Mouse (Mus musculus) T-helper 17 cell (primary cell): Measurements from ENCODE around the gene Srpx2.

Experiments
- in situ Hi-C, 2 experiments: fragments of 300-600 bp; cut with MboI, MseI; formaldehyde crosslinking; loops; 1 replicate in 1 of 2; 2 replicates in 1 of 2; pipeline ENCODE4 v1.15.1; 2025; ENCODE audit warnings: high pct_unique_total_duplicates in 2 of 2

The Srpx2 gene

GRCm38 (mm10) chrX:133908261-133908660 is at the start of gene Srpx2:
Srpx2 (plus strand) TSS chrX:133908426.
- in situ Hi-C loops: no loop called here

- in situ Hi-C loops: no loop called here
Observed at GRCm38 (mm10) chrX:133869743-133870142, 38.5 kb upstream of the Srpx2 start.

- in situ Hi-C loops: no loop called here
Observed at GRCm38 (mm10) chrX:133887308-133887707, 20.9 kb upstream of the Srpx2 start.

GRCm38 (mm10) chrX:133888111-133888510 is 20.1 kb upstream of the Srpx2 start:
- in situ Hi-C loops: no loop called here

GRCm38 (mm10) chrX:133898014-133898542 is 10.1 kb upstream of the Srpx2 start, which contains the start of gene Tspan6:
Tspan6 (minus strand) TSS chrX:133898429.
- in situ Hi-C loops: no loop called here

- in situ Hi-C loops: no loop called here
Observed at GRCm38 (mm10) chrX:133911397-133912103, 3.3 kb downstream of the Srpx2 start.

- in situ Hi-C loops: no loop called here
Observed at GRCm38 (mm10) chrX:133913006-133913405, 4.8 kb downstream of the Srpx2 start.

- in situ Hi-C loops: no loop called here
Observed at GRCm38 (mm10) chrX:133914219-133914618, 6.0 kb downstream of the Srpx2 start.

- in situ Hi-C loops: no loop called here
Observed at GRCm38 (mm10) chrX:133921187-133921586, 13.0 kb downstream of the Srpx2 start.

- in situ Hi-C loops: loop anchor here in 1 of 2 experiments (5.0 kb wide), 1 partner anchor 91 kb away; no protein-coding TSS in a partner anchor
Observed at GRCm38 (mm10) chrX:133926760-133927159, 18.5 kb downstream of the Srpx2 start.

GRCm38 (mm10) chrX:133931302-133932013 is 23.2 kb downstream of the Srpx2 start:
- in situ Hi-C loops: no loop called here

GRCm38 (mm10) chrX:133936605-133937225 is 28.5 kb downstream of the Srpx2 start:
- in situ Hi-C loops: no loop called here

GRCm38 (mm10) chrX:133939561-133939960 is 31.3 kb downstream of the Srpx2 start:
- in situ Hi-C loops: no loop called here

- in situ Hi-C loops: no loop called here
Observed at GRCm38 (mm10) chrX:133947427-133947826, 39.2 kb downstream of the Srpx2 start.

GRCm38 (mm10) chrX:133954661-133955060 is 46.4 kb downstream of the Srpx2 start:
- in situ Hi-C loops: loop anchor here in 1 of 2 experiments (10.0 kb wide), 1 partner anchor 310 kb away; no protein-coding TSS in a partner anchor

GRCm38 (mm10) chrX:133960617-133961016 is 52.4 kb downstream of the Srpx2 start:
- in situ Hi-C loops: no loop called here

GRCm38 (mm10) chrX:133964615-133965014 is 56.4 kb downstream of the Srpx2 start:
- in situ Hi-C loops: no loop called here

GRCm38 (mm10) chrX:133981231-133982002 is 73.2 kb downstream of the Srpx2 start, which contains the start of gene Sytl4:
Sytl4 (minus strand) TSS chrX:133981812.
- in situ Hi-C loops: no loop called here
